Mouse (Mus musculus): ENCODE results near the gene Nsf. TPM values are rescaled to one million over a fixed set of nuclear protein-coding genes. Genes with fewer than 3 reads are reported as not detected.
A peak's percentile ranks its signal among the peaks of the same experiment; 100 is the strongest.
"Not testable (repeated sequence)": the region's sequence is repeated elsewhere in the genome, so short reads cannot be mapped to it uniquely, and the experiment has no call there.

Nsf gene
- total and polyA plus RNA-seq, 2 experiments = 10.2 to 14.0 TPM

DNA sequence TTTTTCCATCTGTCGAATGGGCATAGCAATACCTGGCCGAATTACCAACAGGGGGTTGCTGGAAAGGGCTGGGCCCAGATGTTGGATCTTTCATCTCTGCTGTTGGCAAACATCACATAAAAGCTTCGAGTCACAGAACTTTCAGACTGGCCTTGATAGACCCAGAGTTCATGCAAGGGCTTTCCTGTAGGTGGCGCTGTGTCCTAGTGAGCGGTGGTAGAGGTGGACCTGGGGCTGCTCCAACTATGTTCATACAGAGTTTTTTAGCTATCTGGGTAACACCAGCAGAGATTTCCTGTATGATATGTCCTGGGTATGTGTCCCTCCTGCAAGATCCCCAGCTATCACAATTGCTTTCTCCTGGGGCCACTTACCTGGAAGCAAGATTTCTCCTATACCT is 43.5 kb upstream of the Nsf start:
- Histone ChIP-seq H3K36me3 (ENCODE audit: control insufficient read depth, insufficient read depth, low read length) (no peaks in the 10 kb centered on the region), H3K4me3 (ENCODE audit: insufficient read depth, low read depth, low read length) (no peak overlapping the region), H3K79me2 (ENCODE audit: control insufficient read depth, insufficient read depth, low read length) (no peaks in the 10 kb centered on the region), H3K4me1 (ENCODE audit: control insufficient read depth, insufficient read depth, low read length) (no peaks in the 10 kb centered on the region), H3K9ac (ENCODE audit: low read depth, low read length) (no peak overlapping the region), H3K27me3 (ENCODE audit: control insufficient read depth, insufficient read depth, low read length) (no peaks in the 10 kb centered on the region), H3K27ac (replicated peaks; ENCODE audit: insufficient read depth, low read depth, low read length) (no peak overlapping the region)
- WGBS = 7% methylated on average over 5 of the region's 5 CpGs
- DNase-seq (ENCODE audit: extremely low read depth, low read depth, low spot score) = peak; percentile 40
- TF ChIP-seq CTCF (IDR thresholded peaks at IDR 0.05; ENCODE audit: low read depth, low read length) = peak; percentile 89
- TF ChIP-seq POLR2A (IDR thresholded peaks at IDR 0.05; ENCODE audit: extremely low read depth, insufficient read depth, low read length) = no peak

DNA sequence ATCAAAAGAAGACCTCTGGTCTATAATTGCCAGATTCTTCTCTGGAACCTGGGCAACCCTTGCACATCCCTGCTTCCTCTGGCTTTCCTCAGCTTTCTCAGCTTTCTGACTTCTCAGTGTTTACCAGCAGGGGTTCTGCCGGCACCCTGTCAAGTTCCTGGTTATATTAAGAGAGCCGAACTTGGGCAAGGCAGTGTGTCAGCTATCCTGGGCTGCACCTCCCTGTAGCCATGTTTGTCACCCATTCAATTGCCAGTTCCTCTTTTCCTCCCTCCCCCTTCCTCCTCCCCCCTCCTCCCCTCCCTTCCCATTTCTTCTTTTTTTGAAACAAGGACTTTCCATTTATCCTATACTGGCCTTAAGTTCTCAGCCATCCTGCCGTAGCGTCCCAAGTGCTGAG is 38.8 kb upstream of the Nsf start:
- TF ChIP-seq CTCF (IDR thresholded peaks at IDR 0.05; ENCODE audit: low read depth, low read length) = no peak
- no peak for TF ChIP-seq POLR2A (IDR thresholded peaks at IDR 0.05; ENCODE audit: extremely low read depth, insufficient read depth, low read length)
- Histone ChIP-seq H3K9ac (ENCODE audit: low read depth, low read length) (no peak overlapping the region), H3K4me1 (ENCODE audit: control insufficient read depth, insufficient read depth, low read length) (no peaks in the 10 kb centered on the region; the same call in 1 of the 2 replicates), H3K27ac (replicated peaks; ENCODE audit: insufficient read depth, low read depth, low read length) (no peak overlapping the region), H3K4me3 (ENCODE audit: insufficient read depth, low read depth, low read length) (no peak overlapping the region), H3K79me2 (ENCODE audit: control insufficient read depth, insufficient read depth, low read length) (no peaks in the 10 kb centered on the region), H3K36me3 (ENCODE audit: control insufficient read depth, insufficient read depth, low read length) (no peaks in the 10 kb centered on the region), H3K27me3 (ENCODE audit: control insufficient read depth, insufficient read depth, low read length) (no peaks in the 10 kb centered on the region)
- WGBS = 81% methylated on average over 4 of the region's 4 CpGs
- no peak for DNase-seq (ENCODE audit: extremely low read depth, low read depth, low spot score)

DNA sequence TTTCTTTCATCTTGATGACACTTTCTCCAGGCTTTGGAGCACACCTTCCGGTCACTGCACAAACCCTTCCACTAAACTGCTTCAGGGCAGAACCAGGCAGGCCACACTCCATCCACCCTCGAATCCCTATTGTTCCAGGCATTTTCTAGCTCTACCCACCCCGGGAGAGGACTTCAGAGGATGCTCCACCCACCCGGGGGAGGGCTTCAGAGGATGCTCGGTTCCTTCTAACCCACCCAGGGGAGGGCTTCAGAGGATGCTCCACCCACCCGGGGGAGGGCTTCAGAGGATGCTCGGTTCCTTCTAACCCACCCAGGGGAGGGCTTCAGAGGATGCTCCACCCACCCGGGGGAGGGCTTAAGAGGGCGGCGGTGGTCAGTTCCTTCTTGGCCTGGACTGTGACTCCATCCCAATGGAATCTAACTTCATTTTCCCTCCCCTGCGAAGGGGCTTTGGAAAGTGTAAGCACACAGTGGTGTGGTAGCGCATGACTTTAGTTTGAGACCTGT is 36.2 kb upstream of the Nsf start:
- not testable (repeated sequence) for H3K4me1 ChIP-seq (ENCODE audit: control insufficient read depth, insufficient read depth, low read length); H3K4me3 ChIP-seq (ENCODE audit: insufficient read depth, low read depth, low read length); H3K27ac ChIP-seq (replicated peaks; ENCODE audit: insufficient read depth, low read depth, low read length); H3K27me3 ChIP-seq (ENCODE audit: control insufficient read depth, insufficient read depth, low read length); DNase-seq (ENCODE audit: extremely low read depth, low read depth, low spot score); H3K9ac ChIP-seq (ENCODE audit: low read depth, low read length); H3K79me2 ChIP-seq (ENCODE audit: control insufficient read depth, insufficient read depth, low read length); H3K36me3 ChIP-seq (ENCODE audit: control insufficient read depth, insufficient read depth, low read length)
- whole genome bisulfite sequencing = 35% methylated on average over 12 of the region's 12 CpGs

DNA sequence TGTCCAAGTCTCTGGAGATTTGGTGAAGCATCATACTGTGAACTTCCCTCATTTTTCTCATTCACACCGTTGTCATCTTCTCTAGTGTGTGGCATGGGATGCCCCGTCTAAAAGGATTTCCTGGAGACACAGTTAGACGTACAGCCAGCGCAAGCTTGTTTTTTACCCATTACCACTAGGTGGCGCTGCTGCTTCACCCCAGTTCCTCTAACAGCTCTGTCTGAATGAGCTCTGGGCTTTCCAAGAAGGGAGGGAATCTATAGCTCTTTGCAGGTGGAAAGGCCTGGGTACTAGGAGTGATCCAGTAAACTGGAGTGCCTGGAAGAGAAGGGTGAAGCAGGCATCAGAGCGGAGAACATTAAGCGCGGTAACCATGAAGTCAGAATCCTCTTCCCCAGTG is 33.6 kb upstream of the Nsf start:
- peak; percentile 43 for DNase-seq (ENCODE audit: extremely low read depth, low read depth, low spot score)
- no peaks in the 10 kb centered on the region for H3K27me3 ChIP-seq (ENCODE audit: control insufficient read depth, insufficient read depth, low read length)
- no peaks in the 10 kb centered on the region for H3K79me2 ChIP-seq (ENCODE audit: control insufficient read depth, insufficient read depth, low read length)
- no peaks in the 10 kb centered on the region; the same call in 1 of the 2 replicates for H3K4me1 ChIP-seq (ENCODE audit: control insufficient read depth, insufficient read depth, low read length)
- H3K9ac ChIP-seq (ENCODE audit: low read depth, low read length) = no peak overlapping the region
- H3K36me3 ChIP-seq (ENCODE audit: control insufficient read depth, insufficient read depth, low read length) = peaks cover 7% of the 10 kb centered on the region; the same call in 1 of the 2 replicates
- H3K27ac ChIP-seq (replicated peaks; ENCODE audit: insufficient read depth, low read depth, low read length) = no peak overlapping the region
- 41% methylated on average over 8 of the region's 8 CpGs for WGBS
- no peak overlapping the region for H3K4me3 ChIP-seq (ENCODE audit: insufficient read depth, low read depth, low read length)
- TF ChIP-seq CTCF (IDR thresholded peaks at IDR 0.05; ENCODE audit: low read depth, low read length) (peak; percentile 72), POLR2A (IDR thresholded peaks at IDR 0.05; ENCODE audit: extremely low read depth, insufficient read depth, low read length) (no peak)

DNA sequence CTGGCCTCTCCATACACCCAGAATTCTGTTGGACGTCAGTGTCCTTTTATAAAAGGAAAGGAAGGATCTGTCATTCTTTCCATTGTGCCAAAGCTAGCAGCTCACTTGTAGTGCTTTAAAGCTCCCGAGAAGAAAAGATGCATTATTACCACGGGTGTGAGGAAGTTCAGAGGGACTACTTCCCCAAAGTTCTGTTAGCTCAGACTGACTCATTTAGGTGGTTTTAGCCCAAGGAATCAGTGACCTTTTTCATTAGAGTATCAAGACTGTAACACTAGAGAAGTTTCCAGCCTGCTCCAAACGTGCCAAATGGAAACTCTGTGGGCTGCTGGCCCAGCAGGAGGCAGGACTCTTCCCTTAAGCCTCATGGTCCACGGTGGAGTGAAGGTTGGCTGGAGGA is 30.2 kb upstream of the Nsf start:
- WGBS = 77% methylated on average over 5 of the region's 5 CpGs
- Histone ChIP-seq H3K27me3 (ENCODE audit: control insufficient read depth, insufficient read depth, low read length) (no peaks in the 10 kb centered on the region), H3K27ac (replicated peaks; ENCODE audit: insufficient read depth, low read depth, low read length) (peak overlapping the region; percentile 16; the same call in 1 of the 2 replicates)

DNA sequence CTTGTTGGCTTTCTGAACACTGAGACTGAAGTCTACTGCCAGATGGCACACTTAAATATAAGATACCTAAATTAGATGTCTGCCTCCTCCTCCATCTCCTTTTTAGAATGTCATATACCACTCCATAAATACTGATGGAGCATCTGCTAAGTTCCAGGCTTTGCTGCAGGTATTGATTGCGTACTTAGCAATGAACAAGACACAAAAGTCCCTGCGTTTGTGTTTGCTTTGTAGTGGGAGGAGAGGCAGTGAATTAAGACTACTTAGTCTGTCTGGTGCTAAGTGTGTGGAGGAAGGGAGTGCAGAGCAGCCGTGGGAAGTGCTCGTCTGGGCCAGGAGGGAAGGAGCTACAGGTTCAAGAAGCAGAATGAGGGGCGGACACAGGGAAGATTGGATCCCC is 28.0 kb upstream of the Nsf start:
- no peak overlapping the region for H3K4me3 ChIP-seq (ENCODE audit: insufficient read depth, low read depth, low read length)
- no peak overlapping the region for H3K27ac ChIP-seq (replicated peaks; ENCODE audit: insufficient read depth, low read depth, low read length)
- no peaks in the 10 kb centered on the region for H3K27me3 ChIP-seq (ENCODE audit: control insufficient read depth, insufficient read depth, low read length)
- no peak for TF ChIP-seq CTCF (IDR thresholded peaks at IDR 0.05; ENCODE audit: low read depth, low read length)
- no peak for TF ChIP-seq POLR2A (IDR thresholded peaks at IDR 0.05; ENCODE audit: extremely low read depth, insufficient read depth, low read length)
- no peaks in the 10 kb centered on the region for H3K4me1 ChIP-seq (ENCODE audit: control insufficient read depth, insufficient read depth, low read length)
- H3K36me3 ChIP-seq (ENCODE audit: control insufficient read depth, insufficient read depth, low read length) = peaks cover 14% of the 10 kb centered on the region
- no peaks in the 10 kb centered on the region for H3K79me2 ChIP-seq (ENCODE audit: control insufficient read depth, insufficient read depth, low read length)
- WGBS = 73% methylated on average over 5 of the region's 5 CpGs
- no peak for DNase-seq (ENCODE audit: extremely low read depth, low read depth, low spot score)
- H3K9ac ChIP-seq (ENCODE audit: low read depth, low read length) = no peak overlapping the region

More for the DNA sequence above, 30.2 kb upstream of the Nsf start:
- no peak for TF ChIP-seq POLR2A (IDR thresholded peaks at IDR 0.05; ENCODE audit: extremely low read depth, insufficient read depth, low read length)
- no peak for TF ChIP-seq CTCF (IDR thresholded peaks at IDR 0.05; ENCODE audit: low read depth, low read length)
- DNase-seq (ENCODE audit: extremely low read depth, low read depth, low spot score) = peak; percentile 29
- H3K9ac ChIP-seq (ENCODE audit: low read depth, low read length) = no peak overlapping the region
- no peak overlapping the region for H3K4me3 ChIP-seq (ENCODE audit: insufficient read depth, low read depth, low read length)
- no peaks in the 10 kb centered on the region for H3K4me1 ChIP-seq (ENCODE audit: control insufficient read depth, insufficient read depth, low read length)
- H3K36me3 ChIP-seq (ENCODE audit: control insufficient read depth, insufficient read depth, low read length) = peaks cover 14% of the 10 kb centered on the region
- H3K79me2 ChIP-seq (ENCODE audit: control insufficient read depth, insufficient read depth, low read length) = no peaks in the 10 kb centered on the region
